Mouse (Mus musculus) midbrain, embryonic 16.5 days (tissue): ENCODE data around the gene Ankrd6. TPM values are rescaled to one million over a fixed set of nuclear protein-coding genes. Genes with fewer than 3 reads are reported as not detected.

Experiments
- ATAC-seq: fragments of 200-750 bp; cut with Nextera tagmentation; 2 replicates; pipeline ENCODE4 v1.8.0; 2017; ENCODE audit warnings: moderate TSS enrichment
- H3K27ac ChIP-seq: fragments of 300-500 bp; sonication (generic); 2 replicates; pipeline ENCODE4 v1.5.1; 2014; ENCODE audit warnings: mild to moderate bottlenecking, low read length, mixed read lengths
- H3K27me3 ChIP-seq: fragments of 300-500 bp; sonication (generic); 2 replicates; pipeline ENCODE4 v1.6.1; 2014; ENCODE audit warnings: low read depth, low read length, mixed read lengths; ENCODE audit not compliant: control insufficient read depth, insufficient read depth
- H3K36me3 ChIP-seq: fragments of 300-500 bp; sonication (generic); 2 replicates; pipeline ENCODE4 v1.6.1; 2014; ENCODE audit warnings: mild to moderate bottlenecking, low read length, moderate library complexity, mixed read lengths; ENCODE audit not compliant: control insufficient read depth, insufficient read depth
- H3K4me1 ChIP-seq: fragments of 300-500 bp; sonication (generic); 2 replicates; pipeline ENCODE4 v1.6.1; 2014; ENCODE audit warnings: mild to moderate bottlenecking, low read length, mixed read lengths; ENCODE audit not compliant: control insufficient read depth, insufficient read depth
- H3K4me2 ChIP-seq: fragments of 300-500 bp; sonication (generic); 2 replicates; pipeline ENCODE4 v1.6.1; 2014; ENCODE audit warnings: mild to moderate bottlenecking, low read length, mixed read lengths
- H3K4me3 ChIP-seq: fragments of 300-500 bp; sonication (generic); 2 replicates; pipeline ENCODE4 v1.5.1; 2014; ENCODE audit warnings: low read depth, mild to moderate bottlenecking, low read length, moderate library complexity, mixed read lengths
- H3K9ac ChIP-seq: fragments of 300-500 bp; sonication (generic); 2 replicates; pipeline ENCODE4 v1.6.1; 2014; ENCODE audit warnings: low read depth, low read length, mixed read lengths
- H3K9me3 ChIP-seq: fragments of 300-500 bp; sonication (generic); replicated peaks from 2 replicates; pipeline ENCODE4 v1.6.1; 2014; ENCODE audit warnings: mild to moderate bottlenecking, low read length, mixed read lengths; ENCODE audit not compliant: control insufficient read depth, poor library complexity, severe bottlenecking
- WGBS: fragments of 180-500 bp; shearing (Covaris S2); extraction: QIAGEN DNeasy Blood & Tissue Kit; methylation state at CpG from one replicate; pipeline ENCODE4 v1.1.7; 2014; 5-methylcytosine and 5-hydroxymethylcytosine counted together
- polyA plus RNA-seq: library from polyadenylated mRNA; unstranded; fragments of >200 nt; fragmentation: Nextera tagmentation; extraction: Ambion mirVana; gene quantifications from 2 replicates; pipeline ENCODE4 v1.2.1, GENCODE M21; 2015

The Ankrd6 gene
- polyA plus RNA-seq, 1 experiment from 2014 or later: 35.7 TPM

- no peaks in the 10 kb centered on the region for H3K9me3 ChIP-seq
- no peak overlapping the region for H3K4me3 ChIP-seq
- H3K27me3 ChIP-seq: no peaks in the 10 kb centered on the region
- H3K4me2 ChIP-seq: no peak overlapping the region
- no peak overlapping the region for H3K27ac ChIP-seq
- no peaks in the 10 kb centered on the region for H3K36me3 ChIP-seq
- WGBS: 41% methylated on average over 3 of the region's 3 CpGs
- ATAC-seq: no peak
- H3K9ac ChIP-seq: no peak overlapping the region
- H3K4me1 ChIP-seq: peaks cover 11% of the 10 kb centered on the region; the same call in 1 of the 2 replicates
These were observed 112.2 kb downstream of the Ankrd6 start for GRCm38 (mm10) chr4:32838401-32838800.

- H3K27me3 ChIP-seq: no peaks in the 10 kb centered on the region
- WGBS: 91% methylated on average over 9 of the region's 9 CpGs
These were observed 114.6 kb downstream of the Ankrd6 start for GRCm38 (mm10) chr4:32836071-32836470.

GRCm38 (mm10) chr4:32834541-32834940, 116.1 kb downstream of the Ankrd6 start:
- Histone ChIP-seq H3K9me3 (no peaks in the 10 kb centered on the region), H3K4me1 (peaks cover 11% of the 10 kb centered on the region; the same call in 1 of the 2 replicates), H3K9ac (no peak overlapping the region), H3K4me3 (no peak overlapping the region), H3K27me3 (no peaks in the 10 kb centered on the region), H3K36me3 (no peaks in the 10 kb centered on the region), H3K27ac (no peak overlapping the region), H3K4me2 (no peak overlapping the region)
- no peak for ATAC-seq
- 77% methylated on average over 3 of the region's 3 CpGs for WGBS

More at GRCm38 (mm10) chr4:32836071-32836470, 114.6 kb downstream of the Ankrd6 start:
- no peak for ATAC-seq
- H3K9me3 ChIP-seq: no peaks in the 10 kb centered on the region
- no peak overlapping the region for H3K4me3 ChIP-seq
- no peaks in the 10 kb centered on the region for H3K36me3 ChIP-seq
- no peak overlapping the region for H3K9ac ChIP-seq
- H3K27ac ChIP-seq: no peak overlapping the region
- peaks cover 11% of the 10 kb centered on the region; the same call in 1 of the 2 replicates for H3K4me1 ChIP-seq
- H3K4me2 ChIP-seq: no peak overlapping the region

GRCm38 (mm10) chr4:32833494-32834282, 117.0 kb downstream of the Ankrd6 start:
- Histone ChIP-seq H3K36me3 (no peaks in the 10 kb centered on the region), H3K4me2 (peak overlapping the region; percentile 60), H3K27ac (no peak overlapping the region), H3K4me3 (peak overlapping the region; percentile 31), H3K9me3 (no peaks in the 10 kb centered on the region), H3K27me3 (no peaks in the 10 kb centered on the region), H3K4me1 (peaks cover 11% of the 10 kb centered on the region; the same call in 1 of the 2 replicates), H3K9ac (peak overlapping the region; percentile 46; the same call in 1 of the 2 replicates)
- 44% methylated on average over 17 of the region's 17 CpGs for WGBS
- ATAC-seq: peak; percentile 80

GRCm38 (mm10) chr4:32829316-32829715, 121.3 kb downstream of the Ankrd6 start:
- Histone ChIP-seq H3K36me3 (no peaks in the 10 kb centered on the region), H3K4me2 (no peak overlapping the region), H3K27ac (no peak overlapping the region), H3K4me3 (no peak overlapping the region), H3K9ac (no peak overlapping the region), H3K9me3 (no peaks in the 10 kb centered on the region), H3K27me3 (no peaks in the 10 kb centered on the region), H3K4me1 (peaks cover 9% of the 10 kb centered on the region; the same call in 1 of the 2 replicates)
- 73% methylated on average over 10 of the region's 10 CpGs for WGBS
- ATAC-seq: no peak

GRCm38 (mm10) chr4:32828385-32829077, 122.1 kb downstream of the Ankrd6 start:
- no peak for ATAC-seq
- peaks cover 1% of the 10 kb centered on the region; the same call in 1 of the 2 replicates for H3K4me1 ChIP-seq
- H3K4me2 ChIP-seq: no peak overlapping the region
- H3K9ac ChIP-seq: no peak overlapping the region
- 90% methylated on average over 10 of the region's 10 CpGs for WGBS
- H3K36me3 ChIP-seq: no peaks in the 10 kb centered on the region
- no peaks in the 10 kb centered on the region for H3K27me3 ChIP-seq
- H3K4me3 ChIP-seq: no peak overlapping the region
- H3K27ac ChIP-seq: no peak overlapping the region
- H3K9me3 ChIP-seq: no peaks in the 10 kb centered on the region

- H3K36me3 ChIP-seq: peaks cover 6% of the 10 kb centered on the region
- no peaks in the 10 kb centered on the region for H3K9me3 ChIP-seq
- no peak overlapping the region for H3K4me2 ChIP-seq
- no peaks in the 10 kb centered on the region for H3K4me1 ChIP-seq
- ATAC-seq: no peak
- H3K4me3 ChIP-seq: no peak overlapping the region
- WGBS: 47% methylated on average over 7 of the region's 7 CpGs
- H3K27me3 ChIP-seq: no peaks in the 10 kb centered on the region
- H3K27ac ChIP-seq: no peak overlapping the region
- no peak overlapping the region for H3K9ac ChIP-seq
These were observed 123.7 kb downstream of the Ankrd6 start for GRCm38 (mm10) chr4:32826925-32827324.

- Histone ChIP-seq H3K9ac (no peak overlapping the region), H3K27me3 (no peaks in the 10 kb centered on the region), H3K36me3 (peaks cover 12% of the 10 kb centered on the region), H3K9me3 (no peaks in the 10 kb centered on the region), H3K27ac (no peak overlapping the region), H3K4me3 (no peak overlapping the region), H3K4me2 (no peak overlapping the region), H3K4me1 (no peaks in the 10 kb centered on the region)
- 60% methylated on average over 8 of the region's 8 CpGs for WGBS
- ATAC-seq: no peak
These were observed 126.4 kb downstream of the Ankrd6 start for GRCm38 (mm10) chr4:32824254-32824653.

GRCm38 (mm10) chr4:32820676-32821075, 130.0 kb downstream of the Ankrd6 start:
- Histone ChIP-seq H3K4me2 (no peak overlapping the region), H3K36me3 (peaks cover 14% of the 10 kb centered on the region), H3K27me3 (no peaks in the 10 kb centered on the region), H3K4me3 (no peak overlapping the region), H3K9ac (no peak overlapping the region), H3K9me3 (no peaks in the 10 kb centered on the region), H3K27ac (no peak overlapping the region), H3K4me1 (no peaks in the 10 kb centered on the region)
- 90% methylated on average over 3 of the region's 3 CpGs for WGBS
- no peak for ATAC-seq
